Mouse (Mus musculus) heart, adult 2 months (tissue): Measurements from ENCODE around the gene Dio1.

ENCODE experiments used
- CTCF ChIP-seq: fragments of 200-600 bp; IDR thresholded peaks from 2 replicates; pipeline ENCODE4 v1.8.1; 2022; ENCODE audit warnings: antibody characterized with exemption, mild to moderate bottlenecking, moderate library complexity
- EP300 ChIP-seq: fragments of 200-500 bp; IDR thresholded peaks from 2 replicates; pipeline ENCODE4 v1.6.1; 2011; ENCODE audit warnings: low read depth, low read length, control low read depth; ENCODE audit not compliant: insufficient read depth
- POLR2A ChIP-seq: fragments of 200-500 bp; IDR thresholded peaks from 2 replicates; pipeline ENCODE4 v1.6.1; 2011; ENCODE audit warnings: mild to moderate bottlenecking, low read depth, low read length, control low read depth; ENCODE audit not compliant: insufficient read depth

- no peak for TF ChIP-seq CTCF
- no peak for TF ChIP-seq EP300
- TF ChIP-seq POLR2A: no peak
Measured at GRCm38 (mm10) chr4:107300371-107300770, 6.6 kb downstream of the Dio1 start.
